Mouse (Mus musculus): ENCODE data around the gene Pou6f1.

DNA sequence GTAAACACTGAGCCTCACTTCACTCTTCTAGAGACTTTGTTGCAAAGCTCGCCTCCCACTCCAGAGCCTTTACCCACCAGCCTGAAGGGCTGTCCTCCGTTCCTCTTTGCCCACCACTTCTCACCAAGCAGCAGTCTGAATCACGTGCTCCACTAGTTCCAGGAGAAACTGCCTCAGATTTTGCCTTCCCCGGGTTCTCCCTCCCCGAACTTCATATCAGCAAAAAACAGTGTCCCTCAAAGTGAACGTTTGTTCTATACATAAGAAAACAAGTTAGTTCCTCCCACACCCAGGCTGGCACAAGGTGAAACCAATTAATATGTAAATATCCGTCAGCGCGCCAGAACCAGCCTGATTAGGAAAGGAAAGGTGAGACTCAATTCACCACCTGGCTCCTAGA is 35.5 kb upstream of the Pou6f1 start:
- TF ChIP-seq KAT2A (IDR thresholded peaks at IDR 0.05; ENCODE audit: insufficient replicate concordance, low read length) = no peak
- no peak for TF ChIP-seq CTCF (conservative IDR thresholded peaks at IDR 0.05 in 1 of 2, IDR thresholded peaks at IDR 0.05 in 1 of 2; ENCODE audit: low read depth in 2 of 2, low read length in 2 of 2)
- no peak for TF ChIP-seq NRF1 (IDR thresholded peaks at IDR 0.05; ENCODE audit: low read depth, low read length)
- no peak for TF ChIP-seq EP300 (IDR thresholded peaks at IDR 0.05; ENCODE audit: low read length)
- no peak for TF ChIP-seq POLR2A (IDR thresholded peaks at IDR 0.05; ENCODE audit: low read depth, low read length)
- no peak for TF ChIP-seq TBP (conservative IDR thresholded peaks at IDR 0.05; ENCODE audit: low read depth, low read length)
- TF ChIP-seq ELF1 (IDR thresholded peaks at IDR 0.05; ENCODE audit: low read depth, low read length) = no peak
- no peak for TF ChIP-seq ZKSCAN1 (IDR thresholded peaks at IDR 0.05; ENCODE audit: borderline replicate concordance, low read depth, low read length)
- no peak for TF ChIP-seq JUN (IDR thresholded peaks at IDR 0.05; ENCODE audit: insufficient read depth, low read depth, low read length)

Data from CH12.LX (cell line).